Mouse (Mus musculus): ENCODE data around the gene Reck. TPM values are rescaled to one million over a fixed set of nuclear protein-coding genes. Genes with fewer than 3 reads are reported as not detected.

Gene Reck
- polyA plus RNA-seq, 1 experiment from 2014 or later, result 25.7 TPM

DNA sequence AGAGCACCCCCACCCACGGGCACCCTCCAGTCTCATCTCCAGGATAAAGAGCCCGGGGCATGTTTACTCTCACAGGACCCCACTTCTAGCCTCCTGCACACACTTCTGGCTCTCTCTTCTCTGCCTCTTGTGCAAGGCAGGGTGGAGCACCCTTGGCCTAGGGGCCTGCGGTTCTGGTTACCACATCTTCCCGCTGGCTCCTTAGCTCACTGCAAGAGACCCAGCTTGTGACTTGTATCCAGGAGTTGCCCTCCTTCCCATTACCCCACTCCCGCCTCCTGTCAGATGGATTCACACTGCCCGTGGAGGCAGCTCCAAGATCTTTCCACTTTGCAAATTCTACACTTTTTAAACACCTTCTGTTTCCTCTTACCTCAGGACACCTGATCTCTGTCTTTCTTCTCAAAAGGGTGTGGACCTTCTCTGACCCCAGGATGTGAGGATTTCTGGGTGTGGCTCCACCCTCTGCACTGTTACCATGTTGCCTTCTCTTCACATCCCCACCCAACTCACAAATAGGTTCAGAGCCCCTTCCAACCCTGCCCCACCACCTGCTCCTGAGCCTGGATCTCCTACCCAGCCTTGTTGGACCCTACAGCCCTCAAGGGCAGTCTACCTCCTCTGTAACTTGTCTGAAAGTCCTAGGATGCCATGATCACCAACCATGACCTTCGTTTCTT, 90.7 kb downstream of the Reck start:
- no peak for ATAC-seq (ENCODE audit: insufficient number of reproducible peaks, low FRiP score, low TSS enrichment, low read depth)
- 77% methylated on average over 7 of the region's 7 CpGs for WGBS
- Histone ChIP-seq H3K4me1 (ENCODE audit: control insufficient read depth, insufficient read depth, low read length) (peaks cover 12% of the 10 kb centered on the region), H3K27me3 (ENCODE audit: control insufficient read depth, insufficient read depth, low read length) (no peaks in the 10 kb centered on the region), H3K27ac (replicated peaks; ENCODE audit: low read depth, low read length) (no peak overlapping the region), H3K4me3 (ENCODE audit: low read depth, low read length) (no peak overlapping the region), H3K4me2 (ENCODE audit: low read depth, severe bottlenecking) (no peak overlapping the region), H3K9ac (ENCODE audit: low read length) (no peak overlapping the region; the same call in 1 of the 2 replicates), H3K36me3 (ENCODE audit: control insufficient read depth, insufficient read depth, low read length) (peaks cover under 1% of the 10 kb centered on the region; the same call in 1 of the 2 replicates), H3K9me3 (ENCODE audit: control insufficient read depth, low read length) (no peaks in the 10 kb centered on the region)
- no peak for DNase-seq (ENCODE audit: low spot score)

- Histone ChIP-seq H3K27ac (replicated peaks; ENCODE audit: low read depth, low read length) (no peak overlapping the region), H3K9me3 (ENCODE audit: control insufficient read depth, low read length) (no peaks in the 10 kb centered on the region), H3K27me3 (ENCODE audit: control insufficient read depth, insufficient read depth, low read length) (no peaks in the 10 kb centered on the region), H3K36me3 (ENCODE audit: control insufficient read depth, insufficient read depth, low read length) (peaks cover 2% of the 10 kb centered on the region; the same call in 1 of the 2 replicates), H3K4me2 (ENCODE audit: low read depth, severe bottlenecking) (no peak overlapping the region), H3K4me3 (ENCODE audit: low read depth, low read length) (no peak overlapping the region), H3K9ac (ENCODE audit: low read length) (no peak overlapping the region), H3K4me1 (ENCODE audit: control insufficient read depth, insufficient read depth, low read length) (peaks cover 25% of the 10 kb centered on the region)
- no peak for ATAC-seq (ENCODE audit: insufficient number of reproducible peaks, low FRiP score, low TSS enrichment, low read depth)
- no peak for DNase-seq (ENCODE audit: low spot score)
- WGBS, result 60% methylated on average over 13 of the region's 13 CpGs
Observed at GRCm38 (mm10) chr4:43968650-43969049, 93.3 kb downstream of the Reck start.

DNA sequence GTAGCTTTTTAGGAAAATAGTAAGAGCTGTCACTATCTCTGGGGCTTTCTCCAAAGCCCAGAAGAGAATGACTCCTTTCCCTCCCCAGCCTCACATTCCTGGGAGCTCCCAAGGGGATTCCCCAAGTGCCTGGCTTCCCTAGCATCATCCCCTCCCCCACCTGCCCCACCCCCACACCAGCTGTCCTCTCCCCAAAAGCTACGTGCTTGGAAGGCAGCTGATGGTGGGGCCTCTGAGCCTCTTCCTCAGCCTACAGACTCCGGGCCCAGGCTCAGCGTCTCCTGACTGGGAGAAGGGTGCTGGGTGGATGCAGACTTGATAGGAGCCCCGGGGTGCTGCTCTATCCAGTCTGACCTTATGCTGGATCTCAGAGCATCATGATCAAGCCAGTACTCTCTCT, 94.0 kb downstream of the Reck start:
- no peaks in the 10 kb centered on the region for H3K27me3 ChIP-seq (ENCODE audit: control insufficient read depth, insufficient read depth, low read length)
- H3K27ac ChIP-seq (replicated peaks; ENCODE audit: low read depth, low read length), result no peak overlapping the region
- H3K9ac ChIP-seq (ENCODE audit: low read length), result no peak overlapping the region
- DNase-seq (ENCODE audit: low spot score), result no peak
- H3K4me3 ChIP-seq (ENCODE audit: low read depth, low read length), result no peak overlapping the region
- no peaks in the 10 kb centered on the region for H3K9me3 ChIP-seq (ENCODE audit: control insufficient read depth, low read length)
- peaks cover 2% of the 10 kb centered on the region; the same call in 1 of the 2 replicates for H3K36me3 ChIP-seq (ENCODE audit: control insufficient read depth, insufficient read depth, low read length)
- 12% methylated on average over 4 of the region's 4 CpGs for WGBS
- no peak for ATAC-seq (ENCODE audit: insufficient number of reproducible peaks, low FRiP score, low TSS enrichment, low read depth)
- peaks cover 23% of the 10 kb centered on the region for H3K4me1 ChIP-seq (ENCODE audit: control insufficient read depth, insufficient read depth, low read length)
- no peak overlapping the region for H3K4me2 ChIP-seq (ENCODE audit: low read depth, severe bottlenecking)

GRCm38 (mm10) chr4:43970393-43971330, 95.3 kb downstream of the Reck start:
- H3K4me2 ChIP-seq (ENCODE audit: low read depth, severe bottlenecking), result no peak overlapping the region
- H3K27ac ChIP-seq (replicated peaks; ENCODE audit: low read depth, low read length), result no peak overlapping the region
- DNase-seq (ENCODE audit: low spot score) (no peak), ATAC-seq (ENCODE audit: insufficient number of reproducible peaks, low FRiP score, low TSS enrichment, low read depth) (no peak)
- no peak overlapping the region for H3K4me3 ChIP-seq (ENCODE audit: low read depth, low read length)
- WGBS, result 89% methylated on average over 20 of the region's 20 CpGs
- peaks cover 2% of the 10 kb centered on the region; the same call in 1 of the 2 replicates for H3K36me3 ChIP-seq (ENCODE audit: control insufficient read depth, insufficient read depth, low read length)
- H3K4me1 ChIP-seq (ENCODE audit: control insufficient read depth, insufficient read depth, low read length), result peaks cover 20% of the 10 kb centered on the region
- H3K9me3 ChIP-seq (ENCODE audit: control insufficient read depth, low read length), result no peaks in the 10 kb centered on the region
- no peaks in the 10 kb centered on the region for H3K27me3 ChIP-seq (ENCODE audit: control insufficient read depth, insufficient read depth, low read length)
- H3K9ac ChIP-seq (ENCODE audit: low read length), result no peak overlapping the region

DNA sequence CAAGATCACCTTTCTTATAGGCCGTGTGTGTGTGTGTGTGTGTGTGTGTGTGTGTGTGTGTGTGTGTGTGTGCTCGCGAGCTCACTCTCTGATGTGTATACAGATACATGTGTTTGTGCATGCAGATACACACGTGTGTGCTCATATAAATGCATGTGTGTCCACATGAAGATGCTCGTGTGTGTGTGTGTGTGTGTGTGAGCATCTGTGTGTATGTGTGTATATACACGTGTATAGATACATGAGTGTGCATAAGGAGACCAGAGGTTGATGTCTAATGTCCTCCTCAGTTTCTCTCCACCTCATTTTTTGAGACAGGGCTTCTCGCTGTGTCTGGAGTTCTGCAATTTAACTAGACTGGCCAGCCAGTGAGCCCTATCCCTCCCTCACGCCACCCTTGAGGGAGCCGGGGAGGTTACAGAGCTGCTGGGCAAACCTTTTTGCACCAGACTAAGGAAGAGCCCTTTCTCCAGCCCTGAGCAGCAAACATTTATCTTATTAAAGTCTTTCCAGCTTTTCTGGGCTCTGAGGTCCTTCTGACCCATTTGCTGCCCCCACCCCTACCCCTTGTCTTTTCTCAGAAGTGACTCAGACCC, 96.3 kb downstream of the Reck start:
- peak; percentile 35 for DNase-seq (ENCODE audit: low spot score)
- WGBS, result 67% methylated on average over 9 of the region's 9 CpGs
- Histone ChIP-seq H3K27me3 (ENCODE audit: control insufficient read depth, insufficient read depth, low read length) (no peaks in the 10 kb centered on the region), H3K9ac (ENCODE audit: low read length) (peak overlapping the region; percentile 27; the same call in 1 of the 2 replicates), H3K4me3 (ENCODE audit: low read depth, low read length) (no peak overlapping the region), H3K4me2 (ENCODE audit: low read depth, severe bottlenecking) (peak overlapping the region; percentile 33), H3K36me3 (ENCODE audit: control insufficient read depth, insufficient read depth, low read length) (peaks cover 2% of the 10 kb centered on the region; the same call in 1 of the 2 replicates), H3K9me3 (ENCODE audit: control insufficient read depth, low read length) (no peaks in the 10 kb centered on the region), H3K4me1 (ENCODE audit: control insufficient read depth, insufficient read depth, low read length) (peaks cover 20% of the 10 kb centered on the region), H3K27ac (replicated peaks; ENCODE audit: low read depth, low read length) (peak overlapping the region; percentile 82)
- ATAC-seq (ENCODE audit: insufficient number of reproducible peaks, low FRiP score, low TSS enrichment, low read depth), result peak; percentile 55; the same call in 1 of the 2 replicates

DNA sequence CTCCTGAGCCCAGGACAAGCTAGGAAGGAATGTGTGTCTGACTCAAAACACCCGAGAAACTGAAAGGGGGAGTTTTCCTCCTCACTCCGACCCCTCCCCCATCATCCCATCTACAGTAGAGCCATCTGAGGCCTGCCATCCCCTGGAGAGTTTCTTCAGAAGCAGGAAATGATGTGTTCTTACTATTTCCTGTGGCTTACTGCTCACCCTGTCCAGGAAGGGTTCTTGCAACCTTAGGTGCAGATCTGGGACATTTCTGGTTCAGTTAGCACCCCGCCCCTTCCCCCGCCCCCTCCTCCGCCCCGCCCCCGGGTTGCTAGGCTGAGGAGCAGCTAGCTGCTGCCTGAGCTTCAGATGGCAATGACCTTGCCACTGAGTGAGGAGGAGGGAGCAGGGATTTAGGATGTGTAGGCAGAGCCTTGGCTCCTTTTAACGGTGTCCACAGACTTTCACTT, 96.8 kb downstream of the Reck start:
- peak; percentile 76 for DNase-seq (ENCODE audit: low spot score)

GRCm38 (mm10) chr4:43973526-43973981, 98.2 kb downstream of the Reck start:
- H3K27me3 ChIP-seq (ENCODE audit: control insufficient read depth, insufficient read depth, low read length), result no peaks in the 10 kb centered on the region
- H3K9me3 ChIP-seq (ENCODE audit: control insufficient read depth, low read length), result no peaks in the 10 kb centered on the region
- no peak overlapping the region for H3K4me3 ChIP-seq (ENCODE audit: low read depth, low read length)
- peaks cover 22% of the 10 kb centered on the region for H3K4me1 ChIP-seq (ENCODE audit: control insufficient read depth, insufficient read depth, low read length)
- no peak overlapping the region for H3K27ac ChIP-seq (replicated peaks; ENCODE audit: low read depth, low read length)
- no peak overlapping the region for H3K9ac ChIP-seq (ENCODE audit: low read length)
- ATAC-seq (ENCODE audit: insufficient number of reproducible peaks, low FRiP score, low TSS enrichment, low read depth), result no peak
- H3K4me2 ChIP-seq (ENCODE audit: low read depth, severe bottlenecking), result no peak overlapping the region
- no peak for DNase-seq (ENCODE audit: low spot score)
- peaks cover 2% of the 10 kb centered on the region; the same call in 1 of the 2 replicates for H3K36me3 ChIP-seq (ENCODE audit: control insufficient read depth, insufficient read depth, low read length)
- 71% methylated on average over 4 of the region's 4 CpGs for WGBS

More for the DNA sequence above, 96.8 kb downstream of the Reck start:
- H3K27ac ChIP-seq (replicated peaks; ENCODE audit: low read depth, low read length), result peak overlapping the region; percentile 82
- H3K27me3 ChIP-seq (ENCODE audit: control insufficient read depth, insufficient read depth, low read length), result no peaks in the 10 kb centered on the region
- no peak overlapping the region; the same call in 1 of the 2 replicates for H3K9ac ChIP-seq (ENCODE audit: low read length)
- peaks cover 2% of the 10 kb centered on the region; the same call in 1 of the 2 replicates for H3K36me3 ChIP-seq (ENCODE audit: control insufficient read depth, insufficient read depth, low read length)
- H3K4me3 ChIP-seq (ENCODE audit: low read depth, low read length), result no peak overlapping the region; the same call in 1 of the 2 replicates
- H3K9me3 ChIP-seq (ENCODE audit: control insufficient read depth, low read length), result no peaks in the 10 kb centered on the region
- peak overlapping the region; percentile 33 for H3K4me2 ChIP-seq (ENCODE audit: low read depth, severe bottlenecking)
- peaks cover 20% of the 10 kb centered on the region for H3K4me1 ChIP-seq (ENCODE audit: control insufficient read depth, insufficient read depth, low read length)
- ATAC-seq (ENCODE audit: insufficient number of reproducible peaks, low FRiP score, low TSS enrichment, low read depth), result peak; percentile 66
- WGBS, result 6% methylated on average over 8 of the region's 8 CpGs

Data from limb, embryonic 11.5 days (tissue).